Mouse (Mus musculus): Measurements from ENCODE around the gene Plekha6. TPM values are rescaled to one million over a fixed set of nuclear protein-coding genes. Genes with fewer than 3 reads are reported as not detected.

The Plekha6 gene
- total and polyA plus RNA-seq, 3 experiments, result 11.8 to 28.5 TPM; not detected in 1

DNA sequence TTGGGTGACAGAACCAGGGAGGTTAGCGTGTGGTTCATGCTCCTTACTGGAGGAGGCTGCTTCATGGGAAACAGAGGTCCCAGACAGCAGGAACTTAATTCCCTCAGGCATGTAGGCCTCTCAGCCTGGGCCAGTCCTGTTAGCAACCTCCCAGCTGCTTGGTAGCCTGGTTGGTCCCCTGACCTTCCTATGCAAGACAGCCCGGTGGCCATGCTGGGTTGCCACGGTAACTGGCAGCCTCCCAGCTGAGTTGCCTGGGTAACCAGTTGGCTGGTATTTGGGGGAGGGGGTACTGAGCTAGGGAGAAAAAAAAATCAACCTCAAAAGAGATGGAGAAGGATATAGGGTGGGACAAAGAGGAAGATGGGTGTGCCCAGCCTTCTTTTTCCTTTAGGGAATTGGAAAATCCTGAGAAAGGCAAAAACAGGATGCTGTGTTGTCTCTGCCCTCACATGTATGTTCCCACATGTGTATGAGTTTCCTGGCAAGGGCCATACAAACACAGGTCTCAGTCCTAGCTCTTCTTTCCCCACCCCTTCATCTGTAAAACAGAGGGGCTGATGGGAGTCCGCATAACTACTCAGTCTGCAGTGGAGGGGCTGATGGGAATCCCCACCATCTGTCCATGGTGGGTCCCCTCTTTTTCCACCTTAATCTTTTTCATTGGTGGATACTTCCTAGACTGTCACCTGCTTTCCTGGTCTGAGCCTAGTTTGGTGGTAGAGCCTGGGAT, 24.1 kb downstream of the Plekha6 start:
- no peaks in the 10 kb centered on the region for H3K79me2 ChIP-seq (ENCODE audit: control insufficient read depth, insufficient read depth, low read length, poor library complexity)

DNA sequence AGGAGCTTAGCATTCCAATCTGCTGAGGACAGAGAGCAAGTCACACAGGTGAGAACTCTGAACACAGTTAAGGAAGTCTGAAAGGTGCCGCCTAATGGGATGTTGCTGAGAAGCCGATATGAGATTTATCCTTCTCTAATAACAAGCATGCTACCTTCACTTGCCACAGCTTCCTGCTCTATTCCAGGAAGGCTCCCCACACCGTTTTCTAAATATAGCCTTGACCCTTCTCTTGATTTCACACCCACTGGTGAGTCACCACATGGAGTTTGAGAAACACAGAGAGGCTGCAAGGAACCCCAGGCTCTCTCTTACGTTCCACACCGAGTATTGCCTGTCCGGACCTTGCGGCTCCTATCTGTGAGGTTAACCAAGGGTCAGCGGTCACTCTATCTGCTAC, 24.7 kb downstream of the Plekha6 start:
- H3K9ac ChIP-seq (ENCODE audit: control insufficient read depth, low read depth, low read length, poor library complexity, severe bottlenecking), result no peak overlapping the region
- peaks cover 0 to 3% of the 10 kb centered on the region in 2 experiments; a peak in 2 of 4 replicates for H3K36me3 ChIP-seq (ENCODE audit: control insufficient read depth in 1 of 2, insufficient read depth in 2 of 2, low read length in 2 of 2)
- H3K79me2 ChIP-seq (ENCODE audit: control insufficient read depth, insufficient read depth, low read length, poor library complexity), result no peaks in the 10 kb centered on the region
- H3K4me1 ChIP-seq (ENCODE audit: control insufficient read depth in 1 of 2, insufficient read depth in 2 of 2, low read length in 2 of 2), result peaks cover 0 to 10% of the 10 kb centered on the region in 2 experiments; a peak in 2 of 4 replicates
- no peak overlapping the region for H3K27ac ChIP-seq (ENCODE audit: control insufficient read depth, low read depth, low read length)
- DNase-seq (ENCODE audit: low read depth, low spot score), result no peak
- TF ChIP-seq TCF12 (IDR thresholded peaks at IDR 0.05; ENCODE audit: low read depth, low read length) (no peak), MAZ (IDR thresholded peaks at IDR 0.05; ENCODE audit: low read depth, low read length) (no peak), HCFC1 (IDR thresholded peaks at IDR 0.05; ENCODE audit: low read depth, low read length) (no peak), TAL1 (IDR thresholded peaks at IDR 0.05; ENCODE audit: low read length) (no peak), USF2 (IDR thresholded peaks at IDR 0.05; ENCODE audit: borderline replicate concordance in 1 of 2, insufficient read depth in 1 of 2, low read depth in 1 of 2, low read length in 2 of 2) (no peak), TBP (IDR thresholded peaks at IDR 0.05; ENCODE audit: low read depth, low read length) (no peak)
- H3K4me3 ChIP-seq (ENCODE audit: control insufficient read depth in 1 of 2, insufficient read depth in 1 of 2, low read depth in 2 of 2, low read length in 2 of 2), result no peak overlapping the region
- no peaks in the 10 kb centered on the region for H3K27me3 ChIP-seq (ENCODE audit: control insufficient read depth in 1 of 2, insufficient read depth in 2 of 2, low read length in 2 of 2)
- no peaks in the 10 kb centered on the region for H3K9me3 ChIP-seq (replicated peaks; ENCODE audit: insufficient read depth, low read length)

More for the DNA sequence above, 24.1 kb downstream of the Plekha6 start:
- no peak for TF ChIP-seq NELFE (IDR thresholded peaks at IDR 0.05; ENCODE audit: low read depth, low read length)
- no peak for TF ChIP-seq HCFC1 (IDR thresholded peaks at IDR 0.05; ENCODE audit: low read depth, low read length)
- no peak for TF ChIP-seq BHLHE40 (IDR thresholded peaks at IDR 0.05; ENCODE audit: borderline replicate concordance, low read depth, low read length)
- no peak for TF ChIP-seq TAL1 (IDR thresholded peaks at IDR 0.05; ENCODE audit: low read length)
- no peak for TF ChIP-seq GABPA (IDR thresholded peaks at IDR 0.05; ENCODE audit: low read depth, low read length)
- TF ChIP-seq ZMIZ1 (IDR thresholded peaks at IDR 0.05; ENCODE audit: low read depth, low read length), result no peak
- no peak for TF ChIP-seq USF1 (IDR thresholded peaks at IDR 0.05; ENCODE audit: low read depth, low read length)
- TF ChIP-seq POLR2AphosphoS5 (IDR thresholded peaks at IDR 0.05; ENCODE audit: borderline replicate concordance, low read depth, low read length), result no peak
- no peak for TF ChIP-seq MAX (IDR thresholded peaks at IDR 0.05; ENCODE audit: low read length)
- TF ChIP-seq RAD21 (IDR thresholded peaks at IDR 0.05; ENCODE audit: low read depth, low read length), result no peak
- no peak for TF ChIP-seq ZKSCAN1 (IDR thresholded peaks at IDR 0.05; ENCODE audit: low read depth, low read length)
- TF ChIP-seq ELF1 (IDR thresholded peaks at IDR 0.05; ENCODE audit: low read depth, low read length), result no peak
- H3K4me1 ChIP-seq (ENCODE audit: control insufficient read depth in 1 of 2, insufficient read depth in 2 of 2, low read length in 2 of 2), result peaks cover 0 to 10% of the 10 kb centered on the region in 2 experiments; a peak in 2 of 4 replicates
- peaks cover 0 to 3% of the 10 kb centered on the region in 2 experiments; a peak in 2 of 4 replicates for H3K36me3 ChIP-seq (ENCODE audit: control insufficient read depth in 1 of 2, insufficient read depth in 2 of 2, low read length in 2 of 2)
- no peak overlapping the region for H3K9ac ChIP-seq (ENCODE audit: control insufficient read depth, low read depth, low read length, poor library complexity, severe bottlenecking)
- no peaks in the 10 kb centered on the region for H3K27me3 ChIP-seq (ENCODE audit: control insufficient read depth in 1 of 2, insufficient read depth in 2 of 2, low read length in 2 of 2)
- H3K27ac ChIP-seq (ENCODE audit: control insufficient read depth, low read depth, low read length), result no peak overlapping the region
- DNase-seq (ENCODE audit: low read depth, low spot score), result no peak
- H3K4me3 ChIP-seq (ENCODE audit: control insufficient read depth in 1 of 2, insufficient read depth in 1 of 2, low read depth in 2 of 2, low read length in 2 of 2), result no peak overlapping the region
- H3K9me3 ChIP-seq (replicated peaks; ENCODE audit: insufficient read depth, low read length), result no peaks in the 10 kb centered on the region

All from MEL (cell line).